Mouse (Mus musculus) hindbrain, embryonic 13.5 days (tissue): ENCODE results near the gene Arvcf. TPM values are rescaled to one million over a fixed set of nuclear protein-coding genes. Genes with fewer than 3 reads are reported as not detected.

Experiments
- ATAC-seq: fragments of 200-750 bp; cut with Nextera tagmentation; 2 replicates; pipeline ENCODE4 v1.8.0; 2017; ENCODE audit warnings: moderate TSS enrichment; ENCODE audit not compliant: low FRiP score
- H3K27ac ChIP-seq: fragments of 300-500 bp; sonication (generic); 2 replicates; pipeline ENCODE4 v1.5.1; 2015; ENCODE audit warnings: inconsistent platforms, mild to moderate bottlenecking, moderate library complexity
- H3K27me3 ChIP-seq: fragments of 300-500 bp; sonication (generic); 2 replicates; pipeline ENCODE4 v1.6.1; 2015; ENCODE audit warnings: mild to moderate bottlenecking, inconsistent platforms
- H3K36me3 ChIP-seq: fragments of 300-500 bp; sonication (generic); 2 replicates; pipeline ENCODE4 v1.6.1; 2015; ENCODE audit warnings: mild to moderate bottlenecking, inconsistent platforms
- H3K4me1 ChIP-seq: fragments of 300-500 bp; sonication (generic); replicated peaks from 2 replicates; pipeline ENCODE4 v1.6.1; 2015; ENCODE audit warnings: inconsistent platforms
- H3K4me2 ChIP-seq: fragments of 300-500 bp; sonication (generic); 2 replicates; pipeline ENCODE4 v1.6.1; 2015; ENCODE audit warnings: inconsistent platforms, mild to moderate bottlenecking, moderate library complexity
- H3K4me3 ChIP-seq: fragments of 300-500 bp; sonication (generic); 2 replicates; pipeline ENCODE4 v1.5.1; 2015; ENCODE audit warnings: mild to moderate bottlenecking, inconsistent platforms
- H3K9ac ChIP-seq: fragments of 300-500 bp; sonication (generic); 2 replicates; pipeline ENCODE4 v1.6.1; 2015; ENCODE audit warnings: mild to moderate bottlenecking, inconsistent platforms
- H3K9me3 ChIP-seq: fragments of 300-500 bp; sonication (generic); 2 replicates; pipeline ENCODE4 v1.6.1; 2016; ENCODE audit warnings: inconsistent platforms
- WGBS: fragments of 180-500 bp; shearing (Covaris S2); methylation state at CpG from one replicate; pipeline ENCODE4 v1.1.7; 2015; 5-methylcytosine and 5-hydroxymethylcytosine counted together
- polyA plus RNA-seq: library from polyadenylated mRNA; unstranded; fragments of >200 nt; fragmentation: Nextera tagmentation; extraction: Ambion mirVana; gene quantifications from 2 replicates; pipeline ENCODE4 v1.2.1, GENCODE M21; 2015

The Arvcf gene
- polyA plus RNA-seq, 1 experiment from 2014 or later: 81.1 TPM

- Histone ChIP-seq H3K36me3 (peaks cover 95% of the 10 kb centered on the region), H3K9me3 (no peaks in the 10 kb centered on the region), H3K9ac (no peak overlapping the region), H3K27ac (no peak overlapping the region), H3K4me2 (no peak overlapping the region), H3K27me3 (0 out of 2 replicates have a peak, but pooled peaks cover under 1% of the 10 kb centered on the region), H3K4me1 (peaks cover 60% of the 10 kb centered on the region), H3K4me3 (no peak overlapping the region)
- WGBS: 93% methylated on average over 12 of the region's 12 CpGs
- ATAC-seq: no peak
These were observed 55.3 kb downstream of the Arvcf start for GRCm38 (mm10) chr16:18403285-18403684.

DNA sequence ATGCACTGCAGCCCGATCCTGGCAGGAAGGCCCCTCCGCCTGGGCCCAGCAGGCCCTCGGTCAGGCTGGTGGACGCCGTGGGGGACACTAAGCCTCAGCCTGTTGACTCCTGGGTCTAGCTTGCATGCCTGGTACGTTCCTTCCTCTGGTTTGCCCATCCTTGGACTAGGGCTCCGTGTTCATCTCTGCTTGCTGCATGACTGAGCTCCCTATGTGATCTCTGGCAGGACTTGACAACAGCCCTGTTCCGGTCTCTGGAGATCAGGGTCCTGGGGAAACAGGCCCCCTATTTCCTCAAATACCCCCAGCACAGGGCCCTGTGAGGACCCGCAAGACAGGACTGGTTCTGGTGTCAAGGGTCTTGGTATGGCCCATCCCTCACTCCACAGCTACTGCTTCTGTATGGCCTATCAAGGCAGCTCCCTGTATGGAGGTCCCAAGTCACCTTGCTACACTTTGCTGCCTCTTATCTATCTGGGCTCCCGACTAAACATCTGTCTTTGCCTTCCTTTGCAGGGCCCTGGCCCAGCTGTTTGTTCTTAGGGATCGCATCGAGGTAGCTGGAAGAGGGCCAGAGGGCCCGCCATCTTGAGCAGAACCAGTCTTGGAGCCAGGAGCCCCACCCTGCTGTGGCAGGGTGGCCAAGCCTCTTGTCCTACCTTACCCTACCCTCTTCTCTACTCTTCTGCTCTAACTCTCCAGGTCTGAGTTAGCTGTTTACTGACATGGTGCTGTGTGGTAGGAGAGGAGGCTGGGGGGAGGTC lies 57.3 kb downstream of the Arvcf start:
- peaks cover 53% of the 10 kb centered on the region for H3K4me1 ChIP-seq
- H3K9me3 ChIP-seq: no peaks in the 10 kb centered on the region
- H3K4me3 ChIP-seq: no peak overlapping the region
- 87% methylated on average over 13 of the region's 13 CpGs for WGBS
- H3K36me3 ChIP-seq: peaks cover 86% of the 10 kb centered on the region
- H3K4me2 ChIP-seq: no peak overlapping the region
- ATAC-seq: no peak
- H3K27ac ChIP-seq: peak overlapping the region; percentile 66
- no peaks in the 10 kb centered on the region for H3K27me3 ChIP-seq
- H3K9ac ChIP-seq: peak overlapping the region; percentile 21; the same call in 1 of the 2 replicates

- H3K27ac ChIP-seq: peak overlapping the region; percentile 66
- H3K4me1 ChIP-seq: peaks cover 53% of the 10 kb centered on the region
- no peaks in the 10 kb centered on the region for H3K9me3 ChIP-seq
- no peak for ATAC-seq
- WGBS: 63% methylated on average over 2 of the region's 2 CpGs
- H3K27me3 ChIP-seq: no peaks in the 10 kb centered on the region
- no peak overlapping the region for H3K4me2 ChIP-seq
- H3K4me3 ChIP-seq: no peak overlapping the region
- peak overlapping the region; percentile 21; the same call in 1 of the 2 replicates for H3K9ac ChIP-seq
- H3K36me3 ChIP-seq: peaks cover 82% of the 10 kb centered on the region
These were observed 57.9 kb downstream of the Arvcf start for GRCm38 (mm10) chr16:18405876-18406275.

DNA sequence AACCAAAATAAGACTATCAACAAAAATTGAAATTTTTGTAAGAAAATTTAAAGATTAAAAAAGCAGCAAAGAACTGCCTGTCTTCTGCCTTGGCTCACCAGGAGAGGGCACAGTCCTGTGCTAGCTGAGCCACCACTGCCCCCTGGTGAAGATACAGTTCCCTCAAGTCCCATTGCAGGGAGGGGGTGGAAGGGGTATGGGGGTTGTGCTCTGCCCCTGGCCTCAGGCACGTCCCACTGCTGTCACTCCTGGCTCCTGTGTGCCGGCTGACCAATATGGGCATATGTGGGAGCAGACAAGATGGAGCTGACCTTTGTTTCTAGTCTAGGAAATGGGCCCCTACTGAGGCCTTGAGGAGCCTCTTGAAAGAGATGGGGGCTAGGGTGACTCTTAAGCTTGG lies 58.3 kb downstream of the Arvcf start:
- H3K4me3 ChIP-seq: no peak overlapping the region
- 6% methylated on average over 2 of the region's 2 CpGs for WGBS
- H3K4me2 ChIP-seq: no peak overlapping the region
- H3K4me1 ChIP-seq: peaks cover 53% of the 10 kb centered on the region
- peak; percentile 32; the same call in 1 of the 2 replicates for ATAC-seq
- peak overlapping the region; percentile 10; the same call in 1 of the 2 replicates for H3K9ac ChIP-seq
- no peaks in the 10 kb centered on the region for H3K27me3 ChIP-seq
- H3K27ac ChIP-seq: peak overlapping the region; percentile 64
- peaks cover 78% of the 10 kb centered on the region for H3K36me3 ChIP-seq
- H3K9me3 ChIP-seq: no peaks in the 10 kb centered on the region

- Histone ChIP-seq H3K4me2 (no peak overlapping the region), H3K36me3 (peaks cover 62% of the 10 kb centered on the region), H3K4me1 (peaks cover 51% of the 10 kb centered on the region), H3K9me3 (no peaks in the 10 kb centered on the region), H3K4me3 (no peak overlapping the region), H3K9ac (no peak overlapping the region), H3K27ac (peak overlapping the region; percentile 45), H3K27me3 (no peaks in the 10 kb centered on the region)
- no peak for ATAC-seq
- WGBS: 75% methylated on average over 7 of the region's 7 CpGs
These were observed 59.9 kb downstream of the Arvcf start for GRCm38 (mm10) chr16:18407912-18408311.

DNA sequence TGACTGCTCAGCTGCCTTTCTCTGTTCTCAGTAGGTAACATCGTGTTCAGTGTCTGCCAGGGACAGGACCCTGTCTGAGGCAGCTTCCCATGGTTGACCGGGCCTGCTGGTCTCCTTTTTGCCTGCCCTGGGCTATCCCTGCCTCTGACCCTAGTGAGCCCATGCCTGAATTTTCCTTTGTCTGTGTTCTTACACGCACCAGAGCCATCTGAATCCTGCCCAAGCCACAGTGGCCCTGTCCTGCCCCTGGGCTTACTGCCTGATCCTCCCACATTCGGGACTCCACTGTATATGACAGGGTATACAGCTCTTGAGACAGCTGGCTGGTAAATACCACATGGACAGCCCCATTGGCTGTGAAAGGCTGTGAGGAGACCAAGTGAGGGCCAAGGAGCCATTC lies 61.8 kb downstream of the Arvcf start:
- Histone ChIP-seq H3K4me1 (peaks cover 50% of the 10 kb centered on the region), H3K9ac (no peak overlapping the region), H3K4me3 (no peak overlapping the region), H3K27ac (no peak overlapping the region), H3K9me3 (no peaks in the 10 kb centered on the region), H3K36me3 (peaks cover 47% of the 10 kb centered on the region), H3K27me3 (no peaks in the 10 kb centered on the region), H3K4me2 (no peak overlapping the region)
- WGBS: 73% methylated on average over 4 of the region's 4 CpGs
- no peak; the same call in 1 of the 2 replicates for ATAC-seq

DNA sequence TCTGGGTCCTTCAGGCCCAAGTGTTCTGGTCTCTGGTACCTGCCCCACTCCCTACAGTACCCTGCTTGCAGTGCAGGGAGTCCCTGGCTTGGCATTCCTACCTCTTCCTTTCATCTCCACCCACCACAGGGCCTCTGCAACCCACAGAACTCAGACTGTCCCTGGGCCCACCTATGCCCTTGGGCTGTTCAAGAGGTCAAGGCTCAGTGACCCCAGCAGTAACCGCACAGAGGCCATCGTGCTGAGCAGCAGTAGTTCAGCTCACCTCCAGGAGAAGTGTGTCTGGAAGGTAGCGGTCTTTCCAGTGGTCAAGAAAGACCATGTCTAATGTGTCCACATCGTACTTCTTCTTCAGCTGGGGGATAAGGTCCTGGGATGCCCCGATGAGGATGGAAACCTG lies 62.4 kb downstream of the Arvcf start:
- no peak overlapping the region for H3K9ac ChIP-seq
- H3K9me3 ChIP-seq: no peaks in the 10 kb centered on the region
- no peak overlapping the region for H3K4me2 ChIP-seq
- WGBS: 82% methylated on average over 5 of the region's 5 CpGs
- no peak overlapping the region for H3K4me3 ChIP-seq
- no peaks in the 10 kb centered on the region for H3K27me3 ChIP-seq
- H3K4me1 ChIP-seq: peaks cover 44% of the 10 kb centered on the region
- peak; percentile 14; the same call in 1 of the 2 replicates for ATAC-seq
- peak overlapping the region; percentile 60; the same call in 1 of the 2 replicates for H3K27ac ChIP-seq
- H3K36me3 ChIP-seq: peaks cover 45% of the 10 kb centered on the region

DNA sequence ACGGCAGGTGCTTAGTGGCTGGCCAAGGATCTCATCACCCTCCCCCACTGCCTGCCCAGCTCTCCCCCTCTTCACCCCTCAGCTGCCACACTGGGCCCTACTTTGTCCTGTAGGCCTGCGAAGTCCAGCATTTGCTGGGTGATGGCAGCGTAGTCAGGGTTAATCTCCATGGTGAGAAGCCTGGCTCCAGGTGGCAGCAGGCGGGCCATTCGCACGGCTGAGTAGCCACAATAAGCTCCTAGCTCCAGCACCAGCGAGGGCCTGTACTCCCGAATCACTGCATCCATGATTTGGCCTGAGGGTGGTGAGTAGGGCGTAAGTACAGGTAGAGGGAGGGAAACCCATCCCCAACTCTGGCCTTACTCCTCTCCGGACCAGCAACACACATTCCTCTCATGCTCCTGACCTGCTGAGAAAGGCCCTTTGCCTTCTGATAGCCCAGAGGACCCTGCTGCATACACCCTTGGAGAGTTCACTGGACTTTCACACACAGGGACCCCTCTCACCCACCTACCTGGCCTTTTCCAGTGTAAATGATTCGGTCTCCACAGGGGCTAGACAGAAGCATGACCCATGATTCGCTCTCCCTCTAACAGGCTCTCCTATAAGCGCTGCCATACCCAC lies 63.2 kb downstream of the Arvcf start:
- ATAC-seq: 0 out of 2 replicates have a peak, but pooled peaks have one; percentile 11
- peaks cover 40% of the 10 kb centered on the region for H3K36me3 ChIP-seq

DNA sequence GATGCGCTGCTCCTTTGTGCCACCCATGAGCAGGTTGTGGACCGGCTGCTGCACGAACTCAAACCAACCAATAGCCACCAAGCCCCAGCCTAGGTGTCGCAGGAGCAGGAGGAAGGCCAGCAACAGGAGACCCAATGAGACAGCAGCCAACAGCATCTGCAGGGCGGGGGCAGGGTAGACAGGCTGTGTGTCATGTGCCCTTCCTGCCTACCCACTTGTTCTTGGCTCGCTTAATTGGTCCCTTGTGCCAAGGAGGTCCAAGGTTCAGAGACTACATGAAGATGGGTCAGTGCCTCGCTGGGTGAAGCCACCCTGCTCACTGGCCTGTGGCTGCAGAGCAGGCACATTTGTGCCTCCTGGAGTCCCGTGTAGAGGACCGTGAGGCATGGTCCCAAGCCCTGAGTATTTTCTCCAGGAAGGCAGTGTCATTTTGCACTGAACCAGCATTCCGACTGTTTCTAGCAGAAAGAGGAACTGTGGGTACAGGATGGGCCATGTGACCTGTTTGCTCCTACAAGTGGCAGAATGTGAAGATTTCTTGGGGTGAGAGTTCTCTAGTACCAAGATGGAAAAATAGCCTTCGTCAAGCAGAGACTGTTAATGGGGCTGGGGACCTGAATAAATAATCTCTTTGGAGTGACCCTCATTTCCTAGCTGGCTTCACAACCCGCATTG lies 64.0 kb downstream of the Arvcf start:
- no peaks in the 10 kb centered on the region for H3K27me3 ChIP-seq
- H3K4me1 ChIP-seq: peaks cover 46% of the 10 kb centered on the region
- H3K4me3 ChIP-seq: no peak overlapping the region
- peaks cover 33% of the 10 kb centered on the region for H3K36me3 ChIP-seq
- H3K4me2 ChIP-seq: no peak overlapping the region
- WGBS: 86% methylated on average over 12 of the region's 12 CpGs
- no peaks in the 10 kb centered on the region for H3K9me3 ChIP-seq
- H3K27ac ChIP-seq: peak overlapping the region; percentile 60
- ATAC-seq: no peak
- 0 out of 2 replicates have a peak overlapping the region, but pooled peaks have one; percentile 55 for H3K9ac ChIP-seq

More for the DNA sequence above, 63.2 kb downstream of the Arvcf start:
- Histone ChIP-seq H3K4me1 (peaks cover 38% of the 10 kb centered on the region), H3K4me3 (no peak overlapping the region), H3K27me3 (no peaks in the 10 kb centered on the region), H3K9ac (peak overlapping the region; percentile 55; the same call in 1 of the 2 replicates), H3K27ac (peak overlapping the region; percentile 60), H3K9me3 (no peaks in the 10 kb centered on the region), H3K4me2 (no peak overlapping the region)
- 53% methylated on average over 13 of the region's 13 CpGs for WGBS

DNA sequence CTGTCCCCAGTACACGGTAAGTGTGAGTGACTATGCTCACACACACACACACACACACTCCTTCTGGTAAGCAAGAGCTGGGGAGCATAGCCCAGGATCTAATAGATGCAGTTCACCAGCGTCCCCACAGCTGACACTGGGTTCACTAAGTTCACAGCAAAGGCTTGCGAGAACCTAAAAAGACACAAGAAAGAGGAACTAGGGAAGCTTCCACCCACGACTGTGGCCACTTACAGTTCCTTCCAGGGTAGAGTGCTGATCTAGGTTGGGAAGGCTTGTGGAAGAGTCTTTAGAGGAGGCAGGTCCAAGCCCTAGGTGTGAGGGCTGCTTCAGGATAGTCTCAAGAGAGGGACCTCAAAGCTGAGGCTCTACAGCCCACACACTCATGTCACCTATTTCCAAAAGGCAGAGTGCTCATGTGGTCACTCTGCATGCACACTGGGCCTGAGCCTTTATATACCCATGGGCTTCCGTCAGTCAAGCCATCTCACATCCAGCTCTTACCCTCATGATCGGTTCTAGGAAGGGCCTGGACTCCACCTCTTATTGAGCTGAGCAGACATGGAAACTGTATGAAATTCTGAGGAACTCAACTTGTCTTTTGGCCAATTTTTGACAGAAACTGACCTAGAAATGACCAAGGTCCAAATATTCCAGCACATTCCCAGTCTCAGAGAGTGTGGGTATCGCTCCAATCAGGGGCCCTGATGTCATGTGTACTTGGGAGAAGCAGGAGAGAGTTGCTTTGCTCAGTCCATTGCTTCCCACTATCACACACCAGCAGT lies 65.2 kb downstream of the Arvcf start:
- H3K4me3 ChIP-seq: no peak overlapping the region
- H3K4me2 ChIP-seq: no peak overlapping the region
- H3K9me3 ChIP-seq: no peaks in the 10 kb centered on the region
- no peak overlapping the region for H3K27ac ChIP-seq
- H3K4me1 ChIP-seq: peaks cover 37% of the 10 kb centered on the region
- peaks cover 30% of the 10 kb centered on the region for H3K36me3 ChIP-seq
- no peak overlapping the region for H3K9ac ChIP-seq
- 92% methylated on average over 7 of the region's 7 CpGs for WGBS
- H3K27me3 ChIP-seq: no peaks in the 10 kb centered on the region
- ATAC-seq: no peak

- H3K4me1 ChIP-seq: peaks cover 21% of the 10 kb centered on the region
- no peak overlapping the region for H3K4me2 ChIP-seq
- no peak overlapping the region for H3K4me3 ChIP-seq
- peaks cover 25% of the 10 kb centered on the region for H3K36me3 ChIP-seq
- ATAC-seq: peak; percentile 19; the same call in 1 of the 2 replicates
- H3K9me3 ChIP-seq: no peaks in the 10 kb centered on the region
- no peaks in the 10 kb centered on the region for H3K27me3 ChIP-seq
- peak overlapping the region; percentile 63 for H3K27ac ChIP-seq
- no peak overlapping the region for H3K9ac ChIP-seq
- 68% methylated on average over 18 of the region's 18 CpGs for WGBS
These were observed 68.2 kb downstream of the Arvcf start for GRCm38 (mm10) chr16:18416094-18416761.
